Mouse (Mus musculus) liver, embryonic 14.5 days (tissue): ENCODE measurements around the gene Olfr401.

Experiments used
- CTCF ChIP-seq: IDR thresholded peaks from 2 replicates; pipeline ENCODE4 v1.5.1; 2016; ENCODE audit warnings: antibody characterized with exemption, low read depth, control low read depth
- EP300 ChIP-seq: IDR thresholded peaks from 2 replicates; pipeline ENCODE4 v1.6.1; 2016; ENCODE audit warnings: antibody characterized with exemption, low read depth

DNA sequence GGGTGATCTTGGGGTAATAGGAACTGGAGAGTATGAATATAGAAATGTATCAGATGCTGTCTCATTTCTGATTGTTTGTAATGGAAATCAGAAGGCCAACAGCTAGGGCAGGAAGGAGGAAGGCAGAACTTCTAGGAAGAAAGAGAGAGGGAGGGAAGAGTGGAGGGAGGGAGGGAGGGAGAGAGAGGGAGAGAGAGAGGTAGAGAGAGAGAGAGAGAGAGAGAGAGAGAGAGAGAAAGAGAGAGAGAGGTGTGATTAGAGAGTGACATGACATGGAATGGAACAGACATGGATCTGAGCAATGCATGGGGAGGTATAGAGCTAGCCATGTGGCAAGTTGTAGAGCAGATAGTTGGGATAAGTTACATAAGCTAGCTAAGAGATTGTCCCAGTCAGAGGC is 55.3 kb downstream of the Olfr401 start:
- TF ChIP-seq CTCF (no peak), EP300 (no peak)
